Mouse (Mus musculus) hindbrain, embryonic 15.5 days (tissue): Measurements from ENCODE around the gene Gabpb2. TPM values are rescaled to one million over a fixed set of nuclear protein-coding genes. Genes with fewer than 3 reads are reported as not detected.
A peak's percentile ranks its signal among the peaks of the same experiment; 100 is the strongest.

Experiments
- ATAC-seq: fragments of 200-750 bp; cut with Nextera tagmentation; 2 replicates; pipeline ENCODE4 v1.8.0; 2017; ENCODE audit warnings: low read depth, moderate number of reproducible peaks, moderate TSS enrichment; ENCODE audit not compliant: low FRiP score
- H3K27ac ChIP-seq: fragments of 300-500 bp; sonication (generic); replicated peaks from 2 replicates; pipeline ENCODE4 v1.5.1; 2015; ENCODE audit warnings: mild to moderate bottlenecking, inconsistent platforms
- H3K27me3 ChIP-seq: fragments of 300-500 bp; sonication (generic); 2 replicates; pipeline ENCODE4 v1.6.1; 2015; ENCODE audit warnings: control low read depth, inconsistent platforms
- H3K36me3 ChIP-seq: fragments of 300-500 bp; sonication (generic); 2 replicates; pipeline ENCODE4 v1.6.1; 2015; ENCODE audit warnings: control low read depth, inconsistent platforms
- H3K4me1 ChIP-seq: fragments of 300-500 bp; sonication (generic); replicated peaks from 2 replicates; pipeline ENCODE4 v1.6.1; 2015; ENCODE audit warnings: control low read depth, inconsistent platforms
- H3K4me2 ChIP-seq: fragments of 300-500 bp; sonication (generic); 2 replicates; pipeline ENCODE4 v1.6.1; 2015; ENCODE audit warnings: moderate library complexity, mild to moderate bottlenecking, inconsistent platforms
- H3K4me3 ChIP-seq: fragments of 300-500 bp; sonication (generic); 2 replicates; pipeline ENCODE4 v1.5.1; 2015; ENCODE audit warnings: mild to moderate bottlenecking, inconsistent platforms
- H3K9ac ChIP-seq: fragments of 300-500 bp; sonication (generic); 2 replicates; pipeline ENCODE4 v1.6.1; 2015; ENCODE audit warnings: inconsistent platforms
- H3K9me3 ChIP-seq: fragments of 300-500 bp; sonication (generic); 2 replicates; pipeline ENCODE4 v1.6.1; 2016; ENCODE audit warnings: control low read depth, inconsistent platforms
- WGBS: fragments of 180-500 bp; shearing (Covaris S2); methylation state at CpG from one replicate; pipeline ENCODE4 v1.1.7; 2015; 5-methylcytosine and 5-hydroxymethylcytosine counted together
- polyA plus RNA-seq: library from polyadenylated mRNA; unstranded; fragments of >200 nt; fragmentation: Nextera tagmentation; extraction: Ambion mirVana; gene quantifications from 2 replicates; pipeline ENCODE4 v1.2.1, GENCODE M21; 2015

Gene Gabpb2
- polyA plus RNA-seq, 1 experiment from 2014 or later = 3.4 TPM

- 92% methylated on average over 5 of the region's 5 CpGs for WGBS
- Histone ChIP-seq H3K9ac (no peak overlapping the region), H3K4me3 (no peak overlapping the region), H3K4me1 (peaks cover 5% of the 10 kb centered on the region), H3K27me3 (no peaks in the 10 kb centered on the region), H3K27ac (no peak overlapping the region), H3K4me2 (no peak overlapping the region), H3K9me3 (no peaks in the 10 kb centered on the region), H3K36me3 (no peaks in the 10 kb centered on the region)
- no peak for ATAC-seq
Measured at GRCm38 (mm10) chr3:95178948-95179347, 38.8 kb downstream of the Gabpb2 start.

DNA sequence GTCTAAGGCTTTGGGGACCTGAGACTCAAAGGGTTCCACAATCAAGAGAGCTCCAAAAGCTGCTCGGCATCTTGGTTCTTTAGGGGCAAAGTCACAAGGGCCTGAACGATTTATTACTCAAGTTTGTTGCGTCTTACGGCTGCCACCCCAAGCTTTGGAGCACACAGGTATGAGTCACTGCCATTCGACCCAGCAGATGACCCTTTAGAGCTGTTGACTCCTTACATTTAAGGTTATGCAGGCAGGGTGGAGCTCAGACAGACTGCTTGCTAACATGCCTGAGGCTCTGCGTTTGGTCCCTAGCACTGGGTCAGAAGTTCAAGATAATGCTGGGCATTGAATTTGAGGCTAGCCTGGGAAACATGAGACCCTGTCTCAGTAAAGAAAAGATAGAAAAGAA is 40.1 kb downstream of the Gabpb2 start:
- H3K4me2 ChIP-seq = no peak overlapping the region
- peaks cover 19% of the 10 kb centered on the region for H3K4me1 ChIP-seq
- H3K27ac ChIP-seq = no peak overlapping the region
- no peaks in the 10 kb centered on the region for H3K9me3 ChIP-seq
- no peak overlapping the region for H3K4me3 ChIP-seq
- 80% methylated on average over 6 of the region's 6 CpGs for WGBS
- no peak overlapping the region for H3K9ac ChIP-seq
- peaks cover 4% of the 10 kb centered on the region; the same call in 1 of the 2 replicates for H3K36me3 ChIP-seq
- no peaks in the 10 kb centered on the region for H3K27me3 ChIP-seq
- no peak for ATAC-seq

GRCm38 (mm10) chr3:95176500-95176899 is 41.2 kb downstream of the Gabpb2 start:
- H3K36me3 ChIP-seq = peaks cover 11% of the 10 kb centered on the region; the same call in 1 of the 2 replicates
- H3K27me3 ChIP-seq = 0 out of 2 replicates have a peak, but pooled peaks cover 4% of the 10 kb centered on the region
- peaks cover 21% of the 10 kb centered on the region for H3K4me1 ChIP-seq
- no peak overlapping the region for H3K4me3 ChIP-seq
- H3K4me2 ChIP-seq = no peak overlapping the region
- no peak for ATAC-seq
- no peaks in the 10 kb centered on the region for H3K9me3 ChIP-seq
- no peak overlapping the region for H3K9ac ChIP-seq
- no peak overlapping the region for H3K27ac ChIP-seq
- 68% methylated on average over 3 of the region's 3 CpGs for WGBS

DNA sequence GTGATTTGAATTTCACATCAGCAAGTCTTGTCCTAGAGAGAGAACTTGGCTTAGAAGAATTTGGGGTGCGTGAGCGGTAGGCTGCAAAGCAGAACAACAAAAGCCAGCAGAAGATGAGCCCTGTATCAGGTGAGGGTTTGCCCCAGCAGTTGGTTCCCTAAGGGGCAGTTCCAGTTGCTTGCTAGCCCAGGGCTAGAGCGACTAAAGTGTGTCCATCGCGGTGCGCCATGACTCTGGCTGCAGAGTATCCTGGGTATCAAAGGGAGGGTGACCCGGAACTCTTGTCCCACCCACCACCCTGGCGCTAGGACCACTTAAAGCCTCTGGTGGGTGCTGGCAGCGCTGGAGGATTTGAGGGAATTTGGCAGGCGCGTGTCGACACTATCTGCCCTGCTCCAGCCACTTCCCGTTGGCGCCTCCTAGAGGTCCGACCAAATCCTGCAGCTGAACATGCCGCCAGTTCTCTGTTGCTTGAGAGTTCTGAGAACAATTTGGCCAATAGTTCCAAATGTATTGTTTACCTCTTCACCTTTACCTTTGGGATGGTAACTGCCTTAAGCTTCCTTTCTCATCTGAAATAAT is 43.6 kb downstream of the Gabpb2 start:
- Histone ChIP-seq H3K36me3 (peaks cover 31% of the 10 kb centered on the region), H3K9me3 (no peaks in the 10 kb centered on the region), H3K27ac (0 out of 2 replicates have a peak overlapping the region, but pooled peaks have one; percentile 15), H3K4me1 (peaks cover 21% of the 10 kb centered on the region), H3K9ac (0 out of 2 replicates have a peak overlapping the region, but pooled peaks have one; percentile 5), H3K4me3 (peak overlapping the region; percentile 19; the same call in 1 of the 2 replicates), H3K4me2 (peak overlapping the region; percentile 53), H3K27me3 (peaks cover 16% of the 10 kb centered on the region; the same call in 1 of the 2 replicates)
- peak; percentile 36; the same call in 1 of the 2 replicates for ATAC-seq
- WGBS = 8% methylated on average over 16 of the region's 16 CpGs

GRCm38 (mm10) chr3:95173256-95173949 is 44.3 kb downstream of the Gabpb2 start:
- H3K4me2 ChIP-seq = peak overlapping the region; percentile 53
- 0 out of 2 replicates have a peak overlapping the region, but pooled peaks have one; percentile 5 for H3K9ac ChIP-seq
- ATAC-seq = peak; percentile 27; the same call in 1 of the 2 replicates
- H3K4me3 ChIP-seq = peak overlapping the region; percentile 19
- H3K4me1 ChIP-seq = peaks cover 21% of the 10 kb centered on the region
- H3K36me3 ChIP-seq = peaks cover 38% of the 10 kb centered on the region
- H3K27me3 ChIP-seq = peaks cover 21% of the 10 kb centered on the region; the same call in 1 of the 2 replicates
- 0 out of 2 replicates have a peak overlapping the region, but pooled peaks have one; percentile 15 for H3K27ac ChIP-seq
- 9% methylated on average over 58 of the region's 58 CpGs for WGBS
- H3K9me3 ChIP-seq = no peaks in the 10 kb centered on the region

- Histone ChIP-seq H3K9me3 (no peaks in the 10 kb centered on the region), H3K4me2 (peak overlapping the region; percentile 53), H3K36me3 (peaks cover 45% of the 10 kb centered on the region), H3K4me3 (no peak overlapping the region), H3K27me3 (peaks cover 21% of the 10 kb centered on the region; the same call in 1 of the 2 replicates), H3K4me1 (peaks cover 21% of the 10 kb centered on the region), H3K9ac (no peak overlapping the region), H3K27ac (no peak overlapping the region)
- WGBS = 21% methylated on average over 76 of the region's 84 CpGs
- no peak for ATAC-seq
Measured at GRCm38 (mm10) chr3:95172526-95173255, 45.0 kb downstream of the Gabpb2 start.

GRCm38 (mm10) chr3:95171105-95171504 is 46.6 kb downstream of the Gabpb2 start:
- ATAC-seq = no peak
- 75% methylated on average over 6 of the region's 6 CpGs for WGBS
- peaks cover 30% of the 10 kb centered on the region; the same call in 1 of the 2 replicates for H3K27me3 ChIP-seq

DNA sequence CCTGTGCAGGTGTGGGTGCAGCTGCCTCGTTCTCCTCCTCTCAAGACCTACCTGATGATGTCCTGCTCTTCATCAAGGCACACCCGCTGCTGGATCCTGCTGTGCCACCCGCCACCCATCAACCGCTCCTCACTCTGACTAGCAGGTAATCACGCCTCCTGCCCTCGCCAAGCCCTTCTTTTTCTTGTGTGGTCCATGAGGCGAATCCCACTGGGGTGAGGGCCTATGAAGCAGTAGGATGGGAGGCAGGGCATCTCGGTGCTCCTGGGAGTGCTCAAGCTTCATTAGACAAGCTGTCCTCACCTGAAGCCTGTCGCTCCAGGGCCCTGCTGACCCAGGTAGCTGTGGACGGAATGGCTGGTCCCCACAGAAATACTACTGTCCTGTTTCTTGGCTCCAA is 47.7 kb downstream of the Gabpb2 start:
- no peak for ATAC-seq
- H3K4me2 ChIP-seq = no peak overlapping the region
- WGBS = 92% methylated on average over 10 of the region's 10 CpGs
- H3K27me3 ChIP-seq = peaks cover 30% of the 10 kb centered on the region; the same call in 1 of the 2 replicates
- no peak overlapping the region for H3K9ac ChIP-seq
- H3K4me1 ChIP-seq = peaks cover 21% of the 10 kb centered on the region
- H3K36me3 ChIP-seq = peaks cover 68% of the 10 kb centered on the region
- H3K9me3 ChIP-seq = no peaks in the 10 kb centered on the region
- H3K4me3 ChIP-seq = no peak overlapping the region
- H3K27ac ChIP-seq = no peak overlapping the region

More at GRCm38 (mm10) chr3:95171105-95171504, 46.6 kb downstream of the Gabpb2 start:
- H3K27ac ChIP-seq = no peak overlapping the region
- H3K4me3 ChIP-seq = no peak overlapping the region
- peaks cover 59% of the 10 kb centered on the region for H3K36me3 ChIP-seq
- peaks cover 21% of the 10 kb centered on the region for H3K4me1 ChIP-seq
- H3K9me3 ChIP-seq = no peaks in the 10 kb centered on the region
- no peak overlapping the region for H3K9ac ChIP-seq
- H3K4me2 ChIP-seq = no peak overlapping the region

DNA sequence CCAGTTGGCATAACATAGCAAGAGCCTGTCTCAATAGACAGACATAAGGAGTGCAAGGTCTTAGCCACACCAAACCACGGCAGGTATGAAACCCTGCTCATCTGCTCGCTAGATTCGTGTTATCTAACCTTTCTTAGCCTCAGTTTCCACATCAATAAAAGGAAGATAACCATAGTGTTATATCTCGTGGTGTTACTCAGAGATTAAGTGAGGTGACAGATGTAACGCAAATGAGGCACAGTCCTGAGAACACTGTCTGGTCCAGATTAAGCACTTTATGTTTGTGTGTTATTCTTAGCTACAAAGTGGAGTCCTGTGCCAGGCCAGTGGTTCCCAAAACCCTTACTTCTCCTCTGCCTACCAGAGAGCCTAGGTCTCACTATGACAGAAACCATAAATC is 52.9 kb downstream of the Gabpb2 start:
- Histone ChIP-seq H3K4me3 (no peak overlapping the region), H3K4me1 (peaks cover 31% of the 10 kb centered on the region), H3K9ac (no peak overlapping the region), H3K27ac (no peak overlapping the region), H3K9me3 (no peaks in the 10 kb centered on the region), H3K36me3 (peaks cover 47% of the 10 kb centered on the region), H3K4me2 (no peak overlapping the region), H3K27me3 (peaks cover 20% of the 10 kb centered on the region; the same call in 1 of the 2 replicates)
- ATAC-seq = no peak
- WGBS = 86% methylated on average over 5 of the region's 5 CpGs

- no peak for ATAC-seq
- peaks cover 14% of the 10 kb centered on the region; the same call in 1 of the 2 replicates for H3K27me3 ChIP-seq
- H3K4me1 ChIP-seq = peaks cover 37% of the 10 kb centered on the region
- no peak overlapping the region for H3K9ac ChIP-seq
- H3K27ac ChIP-seq = no peak overlapping the region
- no peaks in the 10 kb centered on the region for H3K9me3 ChIP-seq
- 83% methylated on average over 5 of the region's 5 CpGs for WGBS
- no peak overlapping the region for H3K4me3 ChIP-seq
- H3K36me3 ChIP-seq = peaks cover 41% of the 10 kb centered on the region
- H3K4me2 ChIP-seq = peak overlapping the region; percentile 73; the same call in 1 of the 2 replicates
Measured at GRCm38 (mm10) chr3:95164256-95164550, 53.5 kb downstream of the Gabpb2 start.

DNA sequence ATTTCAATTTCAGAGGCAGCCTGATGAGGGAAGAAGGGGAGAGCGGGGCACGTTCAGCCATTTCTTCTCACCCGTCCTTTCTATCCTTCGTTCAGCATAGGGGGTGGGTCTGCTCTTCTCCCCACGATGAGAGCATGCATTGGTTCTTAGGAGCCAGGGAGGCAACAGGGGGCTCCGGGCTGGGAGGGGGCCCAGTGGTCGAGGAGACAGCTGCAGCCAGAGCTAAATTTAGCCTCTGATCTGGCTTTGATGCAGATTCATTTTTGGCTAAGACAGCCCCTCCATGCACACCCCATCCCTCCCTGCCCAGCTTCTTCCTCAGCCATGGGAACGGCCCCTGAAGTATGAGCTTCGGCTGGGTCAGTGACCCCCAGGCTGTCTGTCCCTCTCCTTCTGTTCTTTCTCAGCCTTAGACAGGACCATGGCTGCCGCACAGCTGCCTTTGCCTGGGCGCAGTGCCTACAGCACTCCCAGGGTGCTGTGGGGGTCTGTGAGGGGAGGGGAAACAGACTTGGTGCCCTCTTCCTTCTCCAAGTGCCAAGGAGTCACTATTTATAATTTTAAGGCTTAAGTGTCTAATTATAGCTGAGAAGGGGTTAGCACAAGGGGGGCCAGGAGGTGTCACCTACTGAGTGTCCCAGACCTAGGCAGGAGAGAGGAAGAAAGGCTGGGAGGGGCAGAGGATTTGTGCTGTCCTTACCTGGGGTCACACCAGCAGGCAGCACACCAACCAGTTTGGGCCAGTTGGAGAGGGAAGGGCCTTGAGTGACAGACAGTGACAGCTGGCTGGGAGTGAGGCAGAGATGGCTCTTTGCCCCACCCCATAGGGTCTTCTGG is 54.1 kb downstream of the Gabpb2 start:
- peak overlapping the region; percentile 76 for H3K4me3 ChIP-seq
- H3K9ac ChIP-seq = peak overlapping the region; percentile 8; the same call in 1 of the 2 replicates
- H3K27ac ChIP-seq = peak overlapping the region; percentile 80
- H3K4me2 ChIP-seq = peak overlapping the region; percentile 73
- 0 out of 2 replicates have a peak, but pooled peaks cover 9% of the 10 kb centered on the region for H3K27me3 ChIP-seq
- ATAC-seq = no peak
- H3K4me1 ChIP-seq = peaks cover 38% of the 10 kb centered on the region
- WGBS = 43% methylated on average over 11 of the region's 11 CpGs
- H3K36me3 ChIP-seq = peaks cover 35% of the 10 kb centered on the region
- H3K9me3 ChIP-seq = no peaks in the 10 kb centered on the region
